8 mouse cellular contexts compared by ENCODE assay signal in genomic region chr10:80145896-80146295, GRCm38 (mm10). TPM values are rescaled to one million over a fixed set of nuclear protein-coding genes. Genes with fewer than 3 reads are reported as not detected.
DNase-seq lines count a peak whose midpoint lies in the region; ATAC-seq lines count a peak whose summit lies in the region.

No protein-coding gene starts in this region.

- WGBS in hindbrain, embryonic 13.5 days, result 84% methylated on average over 6 of the region's 6 CpGs
- WGBS in limb, embryonic 15.5 days, result 76% methylated on average over 6 of the region's 6 CpGs
- 75% methylated on average over 6 of the region's 6 CpGs for WGBS in stomach, embryonic 15.5 days

- H3K4me3 ChIP-seq in hindbrain, embryonic 13.5 days, result peak overlapping the region; percentile 7; the same call in 1 of the 2 replicates
- no peak overlapping the region for H3K4me3 ChIP-seq in limb, embryonic 15.5 days
- no peak overlapping the region for H3K4me3 ChIP-seq in stomach, embryonic 15.5 days (replicated peaks)

- DNase-seq in adrenal gland, postnatal 14 days, result peak; percentile 71
- no peak for DNase-seq in adrenal gland, adult 8-10 months
- DNase-seq in thymus, postnatal 4 days, result peak; percentile 39
- DNase-seq in thymus, postnatal 10 days (ENCODE audit: low spot score in 2 of 2), result no peak
- DNase-seq in ovary, postnatal 10 days (ENCODE audit: low spot score), result no peak

- H3K9ac ChIP-seq in hindbrain, embryonic 13.5 days, result peak overlapping the region; percentile 99; the same call in 1 of the 2 replicates
- no peak overlapping the region for H3K9ac ChIP-seq in limb, embryonic 15.5 days
- no peak overlapping the region for H3K9ac ChIP-seq in stomach, embryonic 15.5 days

- H3K36me3 ChIP-seq in hindbrain, embryonic 13.5 days, result peaks cover 33% of the 10 kb centered on the region
- H3K36me3 ChIP-seq in limb, embryonic 15.5 days, result peaks cover 32% of the 10 kb centered on the region
- peaks cover 9% of the 10 kb centered on the region for H3K36me3 ChIP-seq in stomach, embryonic 15.5 days

- ATAC-seq in hindbrain, embryonic 13.5 days (ENCODE audit: low FRiP score), result no peak
- no peak for ATAC-seq in limb, embryonic 15.5 days (ENCODE audit: insufficient number of reproducible peaks, low FRiP score, low TSS enrichment, low read depth)
- ATAC-seq in stomach, embryonic 15.5 days (ENCODE audit: insufficient read depth, low FRiP score, low read depth), result no peak

- no peaks in the 10 kb centered on the region for H3K9me3 ChIP-seq in hindbrain, embryonic 13.5 days
- H3K9me3 ChIP-seq in limb, embryonic 15.5 days, result no peaks in the 10 kb centered on the region
- no peaks in the 10 kb centered on the region for H3K9me3 ChIP-seq in stomach, embryonic 15.5 days

- H3K4me2 ChIP-seq in hindbrain, embryonic 13.5 days, result no peak overlapping the region
- H3K4me2 ChIP-seq in limb, embryonic 15.5 days, result no peak overlapping the region
- H3K4me2 ChIP-seq in stomach, embryonic 15.5 days, result no peak overlapping the region; the same call in 1 of the 2 replicates

- H3K27me3 ChIP-seq in hindbrain, embryonic 13.5 days, result no peaks in the 10 kb centered on the region
- no peaks in the 10 kb centered on the region for H3K27me3 ChIP-seq in limb, embryonic 15.5 days
- H3K27me3 ChIP-seq in stomach, embryonic 15.5 days (replicated peaks), result no peaks in the 10 kb centered on the region

- H3K27ac ChIP-seq in hindbrain, embryonic 13.5 days, result peak overlapping the region; percentile 100
- H3K27ac ChIP-seq in limb, embryonic 15.5 days, result peak overlapping the region; percentile 100; the same call in 1 of the 2 replicates
- peak overlapping the region; percentile 100; the same call in 1 of the 2 replicates for H3K27ac ChIP-seq in stomach, embryonic 15.5 days

- peaks cover 63% of the 10 kb centered on the region for H3K4me1 ChIP-seq in hindbrain, embryonic 13.5 days (replicated peaks)
- peaks cover 56% of the 10 kb centered on the region for H3K4me1 ChIP-seq in limb, embryonic 15.5 days
- H3K4me1 ChIP-seq in stomach, embryonic 15.5 days, result peaks cover 39% of the 10 kb centered on the region

RNA-seq across cellular contexts. Expression of gene Midn, which starts 2.2 kb away (rescaled TPM):
- 114 and 140 TPM in 2 replicates for total RNA-seq in adrenal gland, postnatal 14 days (2021)
- total RNA-seq in adrenal gland, adult 8-10 months (2022), result 100 to 1,000 TPM in 1 of 4 experiments, 10 to 100 TPM in 3; 56.4 to 145 (median 90.1) TPM
- 32.4 and 34.7 TPM in 2 replicates for polyA plus RNA-seq in hindbrain, embryonic 13.5 days (2015; fragmentation: Nextera tagmentation; extraction: Ambion mirVana)
- 13.4 and 14.0 TPM in 2 replicates for polyA plus RNA-seq in limb, embryonic 15.5 days (2015; fragmentation: Nextera tagmentation; extraction: Ambion mirVana)
- polyA plus RNA-seq in stomach, embryonic 15.5 days (2015; fragmentation: Nextera tagmentation; extraction: Ambion mirVana), result 16.0 and 19.8 TPM in 2 replicates

RNA-seq across cellular contexts. Expression of gene Cbarp, which starts 5.3 kb away (rescaled TPM):
- total RNA-seq in adrenal gland, postnatal 14 days (2021), result 69.9 and 137 TPM in 2 replicates
- total RNA-seq in adrenal gland, adult 8-10 months (2022), result 10 to 100 TPM; 58.4 to 92.4 (median 81.9) TPM
- polyA plus RNA-seq in hindbrain, embryonic 13.5 days (2015; fragmentation: Nextera tagmentation; extraction: Ambion mirVana), result 57.4 and 59.2 TPM in 2 replicates
- 5.9 and 6.8 TPM in 2 replicates for polyA plus RNA-seq in limb, embryonic 15.5 days (2015; fragmentation: Nextera tagmentation; extraction: Ambion mirVana)
- 5.1 and 6.7 TPM in 2 replicates for polyA plus RNA-seq in stomach, embryonic 15.5 days (2015; fragmentation: Nextera tagmentation; extraction: Ambion mirVana)

RNA-seq across cellular contexts. Expression of gene Atp5d, which starts 7.5 kb away (rescaled TPM):
- total RNA-seq in adrenal gland, postnatal 14 days (2021), result 920 and 980 TPM in 2 replicates
- total RNA-seq in adrenal gland, adult 8-10 months (2022), result 100 to 1,000 TPM; 380 to 452 (median 425) TPM
- polyA plus RNA-seq in hindbrain, embryonic 13.5 days (2015; fragmentation: Nextera tagmentation; extraction: Ambion mirVana), result 434 and 449 TPM in 2 replicates
- polyA plus RNA-seq in limb, embryonic 15.5 days (2015; fragmentation: Nextera tagmentation; extraction: Ambion mirVana), result 494 and 537 TPM in 2 replicates
- 544 and 602 TPM in 2 replicates for polyA plus RNA-seq in stomach, embryonic 15.5 days (2015; fragmentation: Nextera tagmentation; extraction: Ambion mirVana)

RNA-seq across cellular contexts. Expression of gene Cirbp, which starts 19.9 kb away (rescaled TPM):
- 67.6 and 106 TPM in 2 replicates for total RNA-seq in adrenal gland, postnatal 14 days (2021)
- 100 to 1,000 TPM in 3 of 4 experiments, 10 to 100 TPM in 1; 44.2 to 234 (median 162) TPM for total RNA-seq in adrenal gland, adult 8-10 months (2022)
- polyA plus RNA-seq in hindbrain, embryonic 13.5 days (2015; fragmentation: Nextera tagmentation; extraction: Ambion mirVana), result 364 and 409 TPM in 2 replicates
- polyA plus RNA-seq in limb, embryonic 15.5 days (2015; fragmentation: Nextera tagmentation; extraction: Ambion mirVana), result 102 and 103 TPM in 2 replicates
- polyA plus RNA-seq in stomach, embryonic 15.5 days (2015; fragmentation: Nextera tagmentation; extraction: Ambion mirVana), result 90.3 and 103 TPM in 2 replicates

RNA-seq across cellular contexts. Expression of gene 1600002K03Rik, which starts 26.8 kb away (rescaled TPM):
- 8.6 and 9.5 TPM in 2 replicates for total RNA-seq in adrenal gland, postnatal 14 days (2021)
- 10 to 100 TPM; 18.1 to 22.1 (median 21.7) TPM for total RNA-seq in adrenal gland, adult 8-10 months (2022)
- 11.9 and 14.1 TPM in 2 replicates for polyA plus RNA-seq in hindbrain, embryonic 13.5 days (2015; fragmentation: Nextera tagmentation; extraction: Ambion mirVana)
- 12.8 and 13.3 TPM in 2 replicates for polyA plus RNA-seq in limb, embryonic 15.5 days (2015; fragmentation: Nextera tagmentation; extraction: Ambion mirVana)
- polyA plus RNA-seq in stomach, embryonic 15.5 days (2015; fragmentation: Nextera tagmentation; extraction: Ambion mirVana), result 17.5 and 19.7 TPM in 2 replicates

Comparison
In these comparisons a context has a peak if more than half of its experiments do, and no peak if none do; other contexts are left out.
1. DNase-seq: peak in adrenal gland, postnatal 14 days (single experiment) and thymus, postnatal 4 days (single experiment); none in adrenal gland, adult 8-10 months (single experiment), thymus, postnatal 10 days (0 of 2) and ovary, postnatal 10 days (single experiment).
2. Peak in every context shown above with its lines, with median percentiles within 50 percentile points of each other: H3K27ac ChIP-seq.